Mouse (Mus musculus): ENCODE measurements around the gene Mxi1. TPM values are rescaled to one million over a fixed set of nuclear protein-coding genes. Genes with fewer than 3 reads are reported as not detected.

Gene Mxi1
- polyA plus RNA-seq (2014; fragmentation: Illumina TruSeq; extraction: RNeasy Lipid Tissue Mini Kit (QIAGEN cat#74804); ENCODE audit: low read depth, low replicate concordance) = 43.2 TPM

GRCm38 (mm10) chr19:53310348-53310747 lies at the start of gene Mxi1:
Mxi1 (plus strand) TSS chr19:53310518.

GRCm38 (mm10) chr19:53371666-53372065 lies 61.3 kb downstream of the Mxi1 start, which contains the start of gene Gm10197:
Gm10197 (minus strand) TSS chr19:53371766.

GRCm38 (mm10) chr19:53390495-53391007 lies 80.2 kb downstream of the Mxi1 start, which contains the start of gene Smndc1:
Smndc1 (minus strand) TSS chr19:53390578.

Other genes starting within 250 kb of the Mxi1 start
- 53.9 TPM for gene Add3, start 170.1 kb upstream of the Mxi1 start, polyA plus RNA-seq (2014; fragmentation: Illumina TruSeq; extraction: RNeasy Lipid Tissue Mini Kit (QIAGEN cat#74804); ENCODE audit: low read depth, low replicate concordance)
- gene Gm10197, start 61.2 kb downstream of the Mxi1 start, polyA plus RNA-seq (2014; fragmentation: Illumina TruSeq; extraction: RNeasy Lipid Tissue Mini Kit (QIAGEN cat#74804); ENCODE audit: low read depth, low replicate concordance) = not detected
- 92.5 TPM for gene Smndc1, start 80.1 kb downstream of the Mxi1 start, polyA plus RNA-seq (2014; fragmentation: Illumina TruSeq; extraction: RNeasy Lipid Tissue Mini Kit (QIAGEN cat#74804); ENCODE audit: low read depth, low replicate concordance)
- gene Dusp5, start 218.6 kb downstream of the Mxi1 start, polyA plus RNA-seq (2014; fragmentation: Illumina TruSeq; extraction: RNeasy Lipid Tissue Mini Kit (QIAGEN cat#74804); ENCODE audit: low read depth, low replicate concordance) = 1.5 TPM

All from adrenal gland, adult 10 weeks (tissue).